In the genomic region with DNA sequence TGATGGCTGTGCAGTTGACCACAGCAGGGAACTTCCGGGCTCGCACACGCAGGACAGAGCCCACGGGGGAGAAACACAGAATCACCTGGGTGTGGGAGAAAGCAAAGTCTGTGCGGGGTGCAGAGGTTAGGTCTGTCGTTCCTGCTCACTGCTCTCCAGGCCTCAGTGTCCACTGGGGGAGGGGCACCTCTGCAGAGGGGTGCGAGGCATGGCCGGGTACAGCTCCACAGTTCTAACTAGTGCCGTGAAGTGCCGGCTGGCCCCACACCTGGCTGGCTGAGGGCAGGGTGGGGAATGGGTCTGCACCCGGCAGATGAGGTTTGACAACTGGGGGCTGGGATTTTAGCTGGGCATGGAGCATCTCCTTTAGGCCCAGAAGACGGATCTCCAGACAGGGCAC, we compare ENCODE assay signal across 17 mouse cellular contexts.
DNase-seq lines count a peak whose midpoint lies in the region; ATAC-seq and TF ChIP-seq lines count a peak whose summit lies in the region.
"Had no signal": no experiment of that assay in that cellular context is flagged by ENCODE, and none has a peak within 500 bp of the region (broad histone marks: within the 10 kb centered on the region; RNA-seq: fewer than 3 reads in every experiment).

No protein-coding gene starts in this region.

- no peak for DNase-seq in heart, postnatal 10 days
- no peak for DNase-seq in kidney, adult 18-20 months
- no peak for DNase-seq in neural tube, embryonic 10.5 days (ENCODE audit: extremely low spot score, low spot score)
- DNase-seq in stomach, postnatal 0 days (ENCODE audit: low spot score): no peak
- DNase-seq in adrenal gland, adult 2 months: no peak
- DNase-seq: adrenal gland, adult 8-10 months; adrenal gland, postnatal 36 days; cerebellum, adult 2 months; cerebellum, postnatal 10 days; forebrain, postnatal 0 days; gastrocnemius, postnatal 14 days; heart, adult 2 months had no signal

- ATAC-seq in heart, embryonic 13.5 days (ENCODE audit: extremely low read depth, insufficient number of reproducible peaks, low FRiP score, low TSS enrichment): peak; percentile 69; the same call in 1 of the 2 replicates
- ATAC-seq in kidney, embryonic 15.5 days (replicated peaks; ENCODE audit: low FRiP score): 0 out of 2 replicates have a peak, but pooled peaks have one; percentile 31
- no peak for ATAC-seq in neural tube, embryonic 13.5 days (ENCODE audit: low read depth)
- ATAC-seq in stomach, postnatal 0 days (ENCODE audit: low FRiP score, low TSS enrichment): 0 out of 2 replicates have a peak, but pooled peaks have one; percentile 30

- no peak overlapping the region for H3K9ac ChIP-seq in heart, embryonic 13.5 days
- no peak overlapping the region for H3K9ac ChIP-seq in kidney, embryonic 15.5 days
- 0 out of 2 replicates have a peak overlapping the region, but pooled peaks have one; percentile 22 for H3K9ac ChIP-seq in neural tube, embryonic 13.5 days
- H3K9ac ChIP-seq in stomach, postnatal 0 days (ENCODE audit: low read length): no peak overlapping the region
- H3K9ac ChIP-seq: forebrain, embryonic 12.5 days; forebrain, postnatal 0 days; hindbrain, embryonic 12.5 days had no signal

- H3K27ac ChIP-seq in heart, embryonic 13.5 days (replicated peaks): no peak overlapping the region
- no peak overlapping the region for H3K27ac ChIP-seq in kidney, embryonic 15.5 days
- H3K27ac ChIP-seq in neural tube, embryonic 13.5 days (replicated peaks): no peak overlapping the region
- H3K27ac ChIP-seq in stomach, postnatal 0 days (replicated peaks): no peak overlapping the region
- H3K27ac ChIP-seq: forebrain, embryonic 12.5 days; heart, adult 2 months; hindbrain, embryonic 12.5 days had no signal

- peaks cover 30% of the 10 kb centered on the region for H3K27me3 ChIP-seq in heart, embryonic 13.5 days (replicated peaks)
- no peaks in the 10 kb centered on the region for H3K27me3 ChIP-seq in kidney, embryonic 15.5 days
- H3K27me3 ChIP-seq in neural tube, embryonic 13.5 days: no peaks in the 10 kb centered on the region
- H3K27me3 ChIP-seq in stomach, postnatal 0 days (ENCODE audit: control insufficient read depth, insufficient read depth, low read length): no peaks in the 10 kb centered on the region
- H3K27me3 ChIP-seq: forebrain, embryonic 12.5 days; hindbrain, embryonic 12.5 days had no signal

- intact Hi-C loops in heart, postnatal 10 days (cut with DNase I): no loop called here

- 70% methylated on average over 12 of the region's 12 CpGs for WGBS in heart, embryonic 13.5 days
- WGBS in kidney, embryonic 15.5 days: 37% methylated on average over 12 of the region's 12 CpGs
- 81% methylated on average over 12 of the region's 12 CpGs for WGBS in neural tube, embryonic 13.5 days
- WGBS in stomach, postnatal 0 days: 61% methylated on average over 12 of the region's 12 CpGs

- no peak for TF ChIP-seq EP300 in stomach, postnatal 0 days (optimal IDR thresholded peaks at IDR 0.05)

- no peak for TF ChIP-seq CTCF in stomach, postnatal 0 days (IDR thresholded peaks at IDR 0.05; ENCODE audit: low read depth)

- H3K4me3 ChIP-seq in heart, embryonic 13.5 days: no peak overlapping the region
- no peak overlapping the region for H3K4me3 ChIP-seq in kidney, embryonic 15.5 days (replicated peaks)
- no peak overlapping the region for H3K4me3 ChIP-seq in neural tube, embryonic 13.5 days
- no peak overlapping the region for H3K4me3 ChIP-seq in stomach, postnatal 0 days (ENCODE audit: low read depth, low read length)
- H3K4me3 ChIP-seq: forebrain, embryonic 12.5 days; heart, adult 2 months; hindbrain, embryonic 12.5 days had no signal

- H3K4me1 ChIP-seq in heart, embryonic 13.5 days: no peaks in the 10 kb centered on the region
- peaks cover 19% of the 10 kb centered on the region for H3K4me1 ChIP-seq in kidney, embryonic 15.5 days
- H3K4me1 ChIP-seq in neural tube, embryonic 13.5 days (replicated peaks): no peaks in the 10 kb centered on the region; the same call in 1 of the 2 replicates
- no peaks in the 10 kb centered on the region for H3K4me1 ChIP-seq in stomach, postnatal 0 days (replicated peaks; ENCODE audit: control insufficient read depth, insufficient read depth)

- H3K4me2 ChIP-seq in heart, embryonic 13.5 days: no peak overlapping the region
- H3K4me2 ChIP-seq in kidney, embryonic 15.5 days: no peak overlapping the region
- no peak overlapping the region for H3K4me2 ChIP-seq in neural tube, embryonic 13.5 days
- H3K4me2 ChIP-seq in stomach, postnatal 0 days (replicated peaks; ENCODE audit: low read depth): no peak overlapping the region
- H3K4me2 ChIP-seq: forebrain, embryonic 12.5 days; hindbrain, embryonic 12.5 days had no signal

- H3K36me3 ChIP-seq in heart, embryonic 13.5 days: no peaks in the 10 kb centered on the region
- no peaks in the 10 kb centered on the region for H3K36me3 ChIP-seq in kidney, embryonic 15.5 days
- H3K36me3 ChIP-seq in neural tube, embryonic 13.5 days: no peaks in the 10 kb centered on the region
- no peaks in the 10 kb centered on the region for H3K36me3 ChIP-seq in stomach, postnatal 0 days (ENCODE audit: control insufficient read depth, insufficient read depth, low read length)
- H3K36me3 ChIP-seq: forebrain, embryonic 12.5 days; hindbrain, embryonic 12.5 days had no signal

- H3K9me3 ChIP-seq in heart, embryonic 13.5 days: no peaks in the 10 kb centered on the region
- H3K9me3 ChIP-seq in kidney, embryonic 15.5 days (replicated peaks): no peaks in the 10 kb centered on the region
- H3K9me3 ChIP-seq in neural tube, embryonic 13.5 days: no peaks in the 10 kb centered on the region
- H3K9me3 ChIP-seq in stomach, postnatal 0 days (ENCODE audit: control insufficient read depth, low read length): no peaks in the 10 kb centered on the region
- H3K9me3 ChIP-seq: forebrain, embryonic 12.5 days; hindbrain, embryonic 12.5 days had no signal
